Mouse (Mus musculus): ENCODE measurements around the gene Rasgrp2. TPM values are rescaled to one million over a fixed set of nuclear protein-coding genes. Genes with fewer than 3 reads are reported as not detected.

Rasgrp2 gene
- total and polyA plus RNA-seq, 2 experiments from 2014 or later: 252 to 283 TPM

DNA sequence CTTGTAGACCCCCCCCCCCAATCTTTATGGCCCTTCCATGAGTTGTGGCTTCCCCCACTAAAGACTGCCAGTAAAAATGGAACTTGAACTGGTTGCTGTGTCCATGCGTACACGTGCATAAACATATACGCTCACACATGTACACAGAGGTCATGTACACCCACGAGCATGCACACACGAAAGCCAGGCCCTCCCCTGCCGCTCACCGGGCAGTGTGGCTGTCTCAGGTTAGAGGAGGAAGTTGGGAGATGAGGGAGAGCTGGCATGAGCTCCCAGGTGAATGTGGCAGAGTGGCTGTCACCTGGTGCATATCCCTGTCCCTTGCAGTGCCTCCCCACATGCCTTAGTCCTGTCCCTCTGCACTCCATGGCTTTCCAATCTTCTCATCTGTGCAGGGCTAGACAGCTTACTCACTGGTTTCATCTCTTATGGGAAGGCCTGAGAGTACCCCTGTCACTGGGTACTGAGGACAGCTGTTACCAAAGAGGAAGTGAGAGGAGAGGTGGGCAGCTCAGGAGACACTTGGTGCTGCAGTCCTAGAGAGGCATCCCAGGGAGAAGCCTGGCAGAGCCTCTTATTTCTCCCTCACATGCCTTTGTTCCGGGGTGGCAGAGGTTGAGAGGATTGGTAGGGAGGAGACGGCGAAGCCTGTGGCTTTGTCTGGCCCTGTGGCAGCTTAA is 55.0 kb downstream of the Rasgrp2 start:
- Histone ChIP-seq H3K27ac (peak overlapping the region; percentile 82), H3K9ac (replicated peaks; ENCODE audit: low read length) (0 out of 2 replicates have a peak overlapping the region, but pooled peaks have one; percentile 15), H3K4me3 (ENCODE audit: low read length) (no peak overlapping the region), H3K9me3 (ENCODE audit: low read length) (no peaks in the 10 kb centered on the region), H3K4me2 (ENCODE audit: low read depth, low read length) (no peak overlapping the region), H3K36me3 (ENCODE audit: insufficient read depth, low read length) (peaks cover 23% of the 10 kb centered on the region), H3K4me1 (ENCODE audit: insufficient read depth, low read length) (peaks cover 37% of the 10 kb centered on the region), H3K27me3 (ENCODE audit: insufficient read depth, low read length) (no peaks in the 10 kb centered on the region)
- no peak for ATAC-seq
- no peak for TF ChIP-seq CTCF (IDR thresholded peaks at IDR 0.05; ENCODE audit: low read depth)
- 66% methylated on average over 10 of the region's 10 CpGs for WGBS
- no peak for DNase-seq (ENCODE audit: low spot score)

DNA sequence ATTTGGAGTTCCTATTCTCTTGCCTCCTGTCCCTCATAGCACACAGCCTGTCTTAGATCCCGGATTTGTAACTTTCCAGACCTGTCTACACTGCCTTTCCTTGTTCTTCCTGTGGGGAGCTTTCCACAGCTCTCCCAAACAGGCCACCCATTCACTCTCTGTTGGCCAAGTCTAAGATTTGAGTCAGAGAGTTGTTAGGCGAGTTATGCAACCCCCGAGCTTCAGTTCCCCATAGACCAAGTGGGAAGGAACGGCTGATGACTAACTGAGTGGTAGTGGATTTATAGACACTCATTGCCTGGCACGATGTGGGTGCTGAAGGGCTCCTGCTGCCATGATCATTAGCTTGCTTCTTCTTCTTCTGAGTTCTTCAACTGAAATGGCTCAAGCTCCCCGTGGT is 60.4 kb downstream of the Rasgrp2 start:
- no peak overlapping the region for H3K9ac ChIP-seq (replicated peaks; ENCODE audit: low read length)
- no peak overlapping the region for H3K4me2 ChIP-seq (ENCODE audit: low read depth, low read length)
- no peaks in the 10 kb centered on the region for H3K9me3 ChIP-seq (ENCODE audit: low read length)
- 92% methylated on average over 6 of the region's 6 CpGs for WGBS
- DNase-seq (ENCODE audit: low spot score) (no peak), ATAC-seq (no peak)
- H3K36me3 ChIP-seq (ENCODE audit: insufficient read depth, low read length): peaks cover 31% of the 10 kb centered on the region
- peaks cover 18% of the 10 kb centered on the region for H3K4me1 ChIP-seq (ENCODE audit: insufficient read depth, low read length)
- H3K27ac ChIP-seq: no peak overlapping the region
- H3K4me3 ChIP-seq (ENCODE audit: low read length): no peak overlapping the region
- H3K27me3 ChIP-seq (ENCODE audit: insufficient read depth, low read length): no peaks in the 10 kb centered on the region
- TF ChIP-seq CTCF (IDR thresholded peaks at IDR 0.05; ENCODE audit: low read depth): no peak

DNA sequence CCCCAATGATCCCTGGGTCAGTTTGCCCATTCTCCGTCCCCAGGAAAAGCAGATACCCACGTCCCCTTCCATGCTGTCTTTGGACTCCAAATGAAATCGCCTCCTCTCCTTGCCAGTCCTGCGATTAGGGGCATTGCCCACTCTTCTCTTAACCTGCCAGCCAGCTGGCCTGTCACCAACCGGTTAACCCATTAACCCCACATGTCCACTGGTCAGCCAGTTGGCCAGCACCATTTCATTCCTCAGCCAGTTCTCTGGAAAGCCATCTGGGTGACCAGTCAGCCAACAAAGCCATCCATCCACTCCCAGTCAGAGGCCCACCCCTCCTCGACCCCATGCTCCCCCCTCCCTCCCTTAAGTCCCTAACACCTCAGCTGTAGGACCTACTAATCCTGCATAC is 63.7 kb downstream of the Rasgrp2 start:
- H3K36me3 ChIP-seq (ENCODE audit: insufficient read depth, low read length): peaks cover 14% of the 10 kb centered on the region
- no peak for TF ChIP-seq CTCF (IDR thresholded peaks at IDR 0.05; ENCODE audit: low read depth)
- H3K4me3 ChIP-seq (ENCODE audit: low read length): no peak overlapping the region
- H3K9ac ChIP-seq (replicated peaks; ENCODE audit: low read length): no peak overlapping the region
- peak overlapping the region; percentile 26; the same call in 1 of the 2 replicates for H3K27ac ChIP-seq
- ATAC-seq (no peak), DNase-seq (ENCODE audit: low spot score) (peak; percentile 33)
- peaks cover 23% of the 10 kb centered on the region for H3K4me1 ChIP-seq (ENCODE audit: insufficient read depth, low read length)
- no peaks in the 10 kb centered on the region for H3K9me3 ChIP-seq (ENCODE audit: low read length)
- no peak overlapping the region for H3K4me2 ChIP-seq (ENCODE audit: low read depth, low read length)
- WGBS: 29% methylated on average over 6 of the region's 6 CpGs
- H3K27me3 ChIP-seq (ENCODE audit: insufficient read depth, low read length): no peaks in the 10 kb centered on the region

DNA sequence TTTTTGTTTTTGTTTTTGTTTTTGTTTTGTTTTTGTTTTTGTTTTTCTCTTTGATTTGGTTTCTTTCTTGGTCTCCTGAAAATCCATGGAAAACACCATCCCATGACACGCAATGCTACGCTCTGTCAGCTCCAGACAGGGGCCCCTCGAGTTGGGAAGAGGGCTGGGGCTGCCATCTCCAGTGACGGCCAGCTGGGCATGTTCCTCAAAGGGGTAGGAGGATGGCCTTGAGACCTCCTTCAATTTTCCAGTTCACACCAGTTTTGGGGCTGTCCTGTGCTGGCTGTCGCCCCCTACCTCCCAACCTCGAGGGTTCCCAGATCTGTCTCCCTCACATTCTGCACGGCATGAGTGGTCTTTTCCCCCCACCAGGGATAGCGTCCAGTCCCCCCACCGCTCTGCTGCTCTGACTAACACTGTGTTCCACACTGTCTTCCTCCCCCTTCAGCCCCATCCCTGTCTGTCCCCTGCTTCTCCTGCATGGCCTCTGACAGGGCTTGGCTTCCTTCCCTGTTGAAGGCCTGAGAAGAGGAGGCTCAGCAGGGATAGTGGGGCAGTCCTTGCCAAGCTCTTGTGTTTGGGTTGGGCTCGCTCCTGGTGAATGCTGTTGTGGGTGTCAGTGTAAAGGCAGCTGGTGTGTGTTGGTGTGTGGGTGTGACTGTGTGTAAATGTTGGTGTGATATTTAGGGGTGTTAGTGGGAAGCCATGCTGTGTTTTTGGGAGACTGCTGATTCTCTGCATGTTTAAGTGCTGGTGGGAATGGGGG is 65.3 kb downstream of the Rasgrp2 start:
- Histone ChIP-seq H3K4me2 (ENCODE audit: low read depth, low read length) (no peak overlapping the region), H3K4me1 (ENCODE audit: insufficient read depth, low read length) (peaks cover 23% of the 10 kb centered on the region), H3K4me3 (ENCODE audit: low read length) (no peak overlapping the region), H3K36me3 (ENCODE audit: insufficient read depth, low read length) (peaks cover 7% of the 10 kb centered on the region; the same call in 1 of the 2 replicates), H3K27ac (peak overlapping the region; percentile 77), H3K9ac (replicated peaks; ENCODE audit: low read length) (0 out of 2 replicates have a peak overlapping the region, but pooled peaks have one; percentile 22), H3K9me3 (ENCODE audit: low read length) (no peaks in the 10 kb centered on the region), H3K27me3 (ENCODE audit: insufficient read depth, low read length) (no peaks in the 10 kb centered on the region)
- WGBS: 24% methylated on average over 10 of the region's 10 CpGs
- ATAC-seq: peak; percentile 77
- TF ChIP-seq CTCF (IDR thresholded peaks at IDR 0.05; ENCODE audit: low read depth): peak; percentile 44
- DNase-seq (ENCODE audit: low spot score): peak; percentile 64

Other genes with a start within 250 kb of the Rasgrp2 start
- not detected in 2 replicates for gene Majin, start 215.0 kb upstream of the Rasgrp2 start, total RNA-seq (2014; rRNA removed)
- 0.24 TPM in 1 of 2 replicates, not detected in the other for gene Majin, start 215.0 kb upstream of the Rasgrp2 start, polyA plus RNA-seq (2015; fragmentation: Nextera tagmentation; extraction: Ambion mirVana)
- gene Gpha2, start 173.0 kb upstream of the Rasgrp2 start, total RNA-seq (2014; rRNA removed): not detected in 2 replicates
- gene Gpha2, start 173.0 kb upstream of the Rasgrp2 start, polyA plus RNA-seq (2015; fragmentation: Nextera tagmentation; extraction: Ambion mirVana): 0.39 and 0.60 TPM in 2 replicates
- 272 and 321 TPM in 2 replicates for gene Ppp2r5b, start 163.5 kb upstream of the Rasgrp2 start, total RNA-seq (2014; rRNA removed)
- gene Ppp2r5b, start 163.5 kb upstream of the Rasgrp2 start, polyA plus RNA-seq (2015; fragmentation: Nextera tagmentation; extraction: Ambion mirVana): 149 and 160 TPM in 2 replicates
- gene Atg2a, start 157.7 kb upstream of the Rasgrp2 start, total RNA-seq (2014; rRNA removed): 38.7 and 43.4 TPM in 2 replicates
- 7.6 and 8.9 TPM in 2 replicates for gene Atg2a, start 157.7 kb upstream of the Rasgrp2 start, polyA plus RNA-seq (2015; fragmentation: Nextera tagmentation; extraction: Ambion mirVana)
- gene Ehd1, start 122.6 kb upstream of the Rasgrp2 start, total RNA-seq (2014; rRNA removed): 127 and 135 TPM in 2 replicates
- gene Ehd1, start 122.6 kb upstream of the Rasgrp2 start, polyA plus RNA-seq (2015; fragmentation: Nextera tagmentation; extraction: Ambion mirVana): 76.5 and 77.5 TPM in 2 replicates
- gene Cdc42bpg, start 92.9 kb upstream of the Rasgrp2 start, total RNA-seq (2014; rRNA removed): 3.1 and 6.0 TPM in 2 replicates
- 0.29 and 0.33 TPM in 2 replicates for gene Cdc42bpg, start 92.9 kb upstream of the Rasgrp2 start, polyA plus RNA-seq (2015; fragmentation: Nextera tagmentation; extraction: Ambion mirVana)
- 69.6 and 93.4 TPM in 2 replicates for gene Men1, start 64.4 kb upstream of the Rasgrp2 start, total RNA-seq (2014; rRNA removed)
- 57.8 and 59.5 TPM in 2 replicates for gene Men1, start 64.4 kb upstream of the Rasgrp2 start, polyA plus RNA-seq (2015; fragmentation: Nextera tagmentation; extraction: Ambion mirVana)
- 102 TPM in 2 replicates for gene Map4k2, start 58.2 kb upstream of the Rasgrp2 start, total RNA-seq (2014; rRNA removed)
- 18.6 and 21.4 TPM in 2 replicates for gene Map4k2, start 58.2 kb upstream of the Rasgrp2 start, polyA plus RNA-seq (2015; fragmentation: Nextera tagmentation; extraction: Ambion mirVana)
- gene Sf1, start 35.6 kb upstream of the Rasgrp2 start, total RNA-seq (2014; rRNA removed): 89.0 and 89.4 TPM in 2 replicates
- 80.2 and 84.9 TPM in 2 replicates for gene Sf1, start 35.6 kb upstream of the Rasgrp2 start, polyA plus RNA-seq (2015; fragmentation: Nextera tagmentation; extraction: Ambion mirVana)
- 11.9 and 18.3 TPM in 2 replicates for gene Pygm, start 14.9 kb upstream of the Rasgrp2 start, total RNA-seq (2014; rRNA removed)
- gene Pygm, start 14.9 kb upstream of the Rasgrp2 start, polyA plus RNA-seq (2015; fragmentation: Nextera tagmentation; extraction: Ambion mirVana): 10.4 and 12.6 TPM in 2 replicates
- gene Nrxn2, start 19.4 kb downstream of the Rasgrp2 start, total RNA-seq (2014; rRNA removed): 355 and 426 TPM in 2 replicates
- gene Nrxn2, start 19.4 kb downstream of the Rasgrp2 start, polyA plus RNA-seq (2015; fragmentation: Nextera tagmentation; extraction: Ambion mirVana): 54.4 and 60.4 TPM in 2 replicates
- 0.21 and 1.2 TPM in 2 replicates for gene Slc22a12, start 143.7 kb downstream of the Rasgrp2 start, total RNA-seq (2014; rRNA removed)
- gene Slc22a12, start 143.7 kb downstream of the Rasgrp2 start, polyA plus RNA-seq (2015; fragmentation: Nextera tagmentation; extraction: Ambion mirVana): 0.28 and 0.35 TPM in 2 replicates

Data from hindbrain, postnatal 0 days (tissue).